Mouse (Mus musculus): ENCODE results near the gene Gstk1. TPM values are rescaled to one million over a fixed set of nuclear protein-coding genes. Genes with fewer than 3 reads are reported as not detected.

Gene Gstk1
- polyA plus RNA-seq, 1 experiment from 2014 or later, result 8.1 TPM

- Histone ChIP-seq H3K4me2 (no peak overlapping the region), H3K36me3 (replicated peaks) (peaks cover 92% of the 10 kb centered on the region), H3K4me1 (replicated peaks) (no peaks in the 10 kb centered on the region), H3K27ac (replicated peaks) (no peak overlapping the region), H3K9me3 (replicated peaks) (no peaks in the 10 kb centered on the region), H3K4me3 (replicated peaks) (no peak overlapping the region), H3K9ac (no peak overlapping the region), H3K27me3 (no peaks in the 10 kb centered on the region)
- ATAC-seq (ENCODE audit: insufficient read depth), result no peak
- WGBS (ENCODE audit: insufficient replicate concordance), result 68% methylated on average over 2 of the region's 2 CpGs
These were observed 30.4 kb downstream of the Gstk1 start for GRCm38 (mm10) chr6:42276151-42276550.

DNA sequence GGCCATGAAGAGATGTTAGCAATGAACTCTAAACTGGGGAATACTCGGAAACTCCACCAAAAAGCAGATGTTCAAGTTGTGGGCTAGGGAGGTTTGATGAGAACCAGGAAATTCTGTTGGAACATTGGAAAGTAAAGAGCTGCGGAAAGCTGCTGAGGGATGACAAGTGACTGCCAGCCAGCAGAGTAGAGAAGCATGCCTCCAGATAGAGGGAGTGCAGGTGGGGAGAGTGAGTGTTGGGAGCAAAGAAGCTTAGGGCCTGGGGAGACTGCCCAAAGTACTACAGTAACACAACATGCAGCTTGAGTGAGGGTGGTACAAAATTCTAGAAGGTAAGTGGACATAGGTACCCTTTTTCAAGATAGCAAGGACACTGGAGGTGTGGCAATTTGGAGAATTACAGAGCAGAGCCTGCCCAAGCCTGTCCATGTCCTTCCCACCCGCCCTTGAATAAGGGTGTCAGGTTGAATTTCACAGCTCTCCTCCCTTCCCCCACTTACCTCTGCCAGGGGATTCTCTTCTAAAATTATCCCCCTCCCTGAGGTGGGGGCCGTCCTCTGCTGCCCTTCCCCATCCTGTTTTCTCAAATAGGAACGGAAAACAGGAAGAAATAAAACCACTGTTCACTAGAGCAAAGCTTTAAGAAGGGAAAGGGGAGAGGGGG is 37.3 kb downstream of the Gstk1 start:
- Histone ChIP-seq H3K27me3 (no peaks in the 10 kb centered on the region), H3K4me2 (no peak overlapping the region), H3K4me1 (replicated peaks) (no peaks in the 10 kb centered on the region), H3K36me3 (replicated peaks) (peaks cover 58% of the 10 kb centered on the region), H3K9me3 (replicated peaks) (no peaks in the 10 kb centered on the region), H3K9ac (no peak overlapping the region), H3K27ac (replicated peaks) (no peak overlapping the region), H3K4me3 (replicated peaks) (no peak overlapping the region)
- no peak for ATAC-seq (ENCODE audit: insufficient read depth)
- 58% methylated on average over 5 of the region's 5 CpGs for whole genome bisulfite sequencing (ENCODE audit: insufficient replicate concordance)

GRCm38 (mm10) chr6:42286448-42286847 is 40.7 kb downstream of the Gstk1 start, which contains the start of gene Clcn1:
Gene Clcn1 (plus strand): TSS chr6:42286685.
- ATAC-seq (ENCODE audit: insufficient read depth), result no peak

DNA sequence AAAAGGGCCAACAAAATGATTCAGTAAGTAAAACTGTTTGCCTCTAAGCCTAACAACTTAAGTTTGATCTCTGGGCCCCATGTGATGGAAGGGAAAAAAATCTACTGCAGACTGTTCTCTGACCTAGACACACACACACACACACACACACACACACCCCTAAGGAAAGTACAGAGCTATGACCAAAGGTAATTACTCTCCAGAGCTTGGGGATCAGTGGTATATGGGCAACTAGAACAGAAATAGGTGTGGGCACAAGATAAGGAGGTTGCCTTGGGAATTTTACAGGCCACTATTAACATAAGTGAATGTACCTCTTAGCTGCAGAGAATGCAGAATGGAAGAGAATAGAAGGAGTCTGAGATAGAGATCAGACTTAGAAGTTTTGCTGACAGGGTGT is 41.8 kb downstream of the Gstk1 start:
- H3K4me1 ChIP-seq (replicated peaks), result no peaks in the 10 kb centered on the region
- H3K27me3 ChIP-seq, result no peaks in the 10 kb centered on the region
- no peak overlapping the region for H3K4me3 ChIP-seq (replicated peaks)
- H3K36me3 ChIP-seq (replicated peaks), result peaks cover 14% of the 10 kb centered on the region
- H3K27ac ChIP-seq (replicated peaks), result no peak overlapping the region
- H3K9ac ChIP-seq, result no peak overlapping the region
- ATAC-seq (ENCODE audit: insufficient read depth), result no peak
- no peaks in the 10 kb centered on the region for H3K9me3 ChIP-seq (replicated peaks)
- H3K4me2 ChIP-seq, result no peak overlapping the region

More at GRCm38 (mm10) chr6:42286448-42286847, 40.7 kb downstream of the Gstk1 start, which contains the start of gene Clcn1:
- Histone ChIP-seq H3K9me3 (replicated peaks) (no peaks in the 10 kb centered on the region), H3K27ac (replicated peaks) (no peak within 1 kb of the TSS), H3K4me3 (replicated peaks) (no peak within 1 kb of the TSS), H3K36me3 (replicated peaks) (peaks cover 25% of the 10 kb centered on the region), H3K4me1 (replicated peaks) (no peaks in the 10 kb centered on the region), H3K9ac (no peak within 1 kb of the TSS), H3K4me2 (no peak within 1 kb of the TSS), H3K27me3 (no peaks in the 10 kb centered on the region)
- 75% methylated on average over 4 of the region's 5 CpGs for WGBS (ENCODE audit: insufficient replicate concordance)

DNA sequence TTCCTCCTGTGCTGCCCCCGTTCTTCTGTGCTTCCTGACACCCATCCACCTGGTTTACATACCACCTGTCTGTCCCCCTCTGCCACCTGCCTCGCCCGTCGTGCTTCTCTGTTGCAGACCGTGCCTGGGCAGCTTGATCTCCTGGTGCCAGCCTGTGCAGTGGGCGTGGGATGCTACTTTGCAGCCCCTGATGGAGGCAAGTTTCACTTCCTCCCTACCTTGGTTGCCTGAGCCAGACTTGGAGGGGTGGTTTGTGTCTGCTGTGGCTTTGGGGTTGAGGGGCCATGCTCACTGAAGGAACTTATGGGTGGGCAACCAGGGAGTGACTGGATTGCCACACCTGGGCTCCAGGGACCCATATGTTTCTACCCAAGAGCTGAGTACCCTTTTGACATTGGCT is 47.6 kb downstream of the Gstk1 start:
- H3K9me3 ChIP-seq (replicated peaks), result no peaks in the 10 kb centered on the region
- no peak overlapping the region for H3K27ac ChIP-seq (replicated peaks)
- no peak for ATAC-seq (ENCODE audit: insufficient read depth)
- no peaks in the 10 kb centered on the region for H3K27me3 ChIP-seq
- H3K4me2 ChIP-seq, result no peak overlapping the region
- no peaks in the 10 kb centered on the region for H3K36me3 ChIP-seq (replicated peaks)
- H3K4me3 ChIP-seq (replicated peaks), result no peak overlapping the region
- H3K9ac ChIP-seq, result no peak overlapping the region
- H3K4me1 ChIP-seq (replicated peaks), result no peaks in the 10 kb centered on the region
- WGBS (ENCODE audit: insufficient replicate concordance), result 55% methylated on average over 6 of the region's 6 CpGs

DNA sequence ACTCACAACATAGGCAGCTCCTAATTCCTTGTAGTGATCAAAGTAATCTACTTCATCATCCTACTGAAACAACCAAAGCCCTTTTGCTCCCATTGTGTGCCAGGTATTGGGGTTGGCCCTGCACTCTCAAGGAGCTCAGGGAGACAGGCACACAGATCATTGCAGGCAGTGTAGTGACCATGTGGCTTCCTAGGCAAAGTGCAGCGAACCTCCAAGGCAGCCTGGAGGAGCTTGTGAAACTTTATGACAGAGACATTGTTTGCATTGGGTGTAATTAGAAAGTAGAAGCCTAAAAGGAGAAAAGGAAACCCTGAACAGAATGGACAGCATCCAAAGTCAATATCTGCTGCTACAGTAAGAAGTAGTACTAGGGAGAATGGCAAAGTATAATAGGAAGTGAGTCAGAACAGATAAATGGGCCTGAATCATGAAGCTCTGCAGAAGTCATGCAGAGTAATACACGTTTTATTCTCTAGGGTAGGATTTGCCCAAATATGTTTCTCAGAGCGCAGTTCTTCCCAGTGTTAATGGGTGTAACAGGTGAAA is 49.9 kb downstream of the Gstk1 start:
- no peak overlapping the region for H3K27ac ChIP-seq (replicated peaks)
- H3K9me3 ChIP-seq (replicated peaks), result no peaks in the 10 kb centered on the region
- H3K4me1 ChIP-seq (replicated peaks), result no peaks in the 10 kb centered on the region
- H3K4me3 ChIP-seq (replicated peaks), result no peak overlapping the region
- no peaks in the 10 kb centered on the region for H3K36me3 ChIP-seq (replicated peaks)
- ATAC-seq (ENCODE audit: insufficient read depth), result no peak
- 55% methylated on average over 3 of the region's 3 CpGs for WGBS (ENCODE audit: insufficient replicate concordance)
- H3K4me2 ChIP-seq, result no peak overlapping the region
- no peak overlapping the region for H3K9ac ChIP-seq
- no peaks in the 10 kb centered on the region for H3K27me3 ChIP-seq

DNA sequence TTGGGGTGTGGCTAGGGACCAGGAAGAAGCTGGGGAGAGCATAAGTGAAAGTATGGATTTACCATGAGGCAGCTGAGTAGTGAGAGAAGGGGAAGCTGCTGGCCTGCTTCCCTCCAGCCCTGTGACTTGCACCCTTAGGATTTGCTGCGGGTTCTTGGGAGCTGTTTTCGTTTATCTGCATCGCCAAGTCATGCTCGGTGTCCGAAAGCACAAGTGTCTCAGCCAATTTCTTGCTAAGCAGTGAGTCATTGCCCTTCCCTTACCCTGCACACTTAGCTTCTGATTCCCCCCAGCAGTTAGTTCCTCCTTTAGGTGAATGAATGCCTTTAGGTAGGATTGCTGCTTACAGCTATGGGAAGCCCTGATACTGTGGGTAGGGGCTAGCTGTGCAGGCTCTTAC is 53.6 kb downstream of the Gstk1 start:
- 22% methylated on average over 5 of the region's 5 CpGs for whole genome bisulfite sequencing (ENCODE audit: insufficient replicate concordance)

More for the DNA sequence above, 53.6 kb downstream of the Gstk1 start:
- Histone ChIP-seq H3K4me2 (no peak overlapping the region), H3K4me3 (replicated peaks) (no peak overlapping the region), H3K9ac (no peak overlapping the region), H3K4me1 (replicated peaks) (no peaks in the 10 kb centered on the region), H3K36me3 (replicated peaks) (no peaks in the 10 kb centered on the region), H3K27ac (replicated peaks) (no peak overlapping the region), H3K27me3 (no peaks in the 10 kb centered on the region), H3K9me3 (replicated peaks) (no peaks in the 10 kb centered on the region)
- no peak for ATAC-seq (ENCODE audit: insufficient read depth)

Other genes with a start within 250 kb of the Gstk1 start
- not detected in 2 replicates for gene Sva, start 207.5 kb upstream of the Gstk1 start, polyA plus RNA-seq (2015; fragmentation: Nextera tagmentation; extraction: Ambion mirVana)
- not detected in 2 replicates for gene Tas2r139, start 105.0 kb upstream of the Gstk1 start, polyA plus RNA-seq (2015; fragmentation: Nextera tagmentation; extraction: Ambion mirVana)
- not detected in 2 replicates for gene Tas2r144, start 30.6 kb upstream of the Gstk1 start, polyA plus RNA-seq (2015; fragmentation: Nextera tagmentation; extraction: Ambion mirVana)
- gene Tmem139, start 16.0 kb downstream of the Gstk1 start, polyA plus RNA-seq (2015; fragmentation: Nextera tagmentation; extraction: Ambion mirVana), result 0.07 TPM in 1 of 2 replicates, not detected in the other
- 24.6 and 25.0 TPM in 2 replicates for gene Casp2, start 19.1 kb downstream of the Gstk1 start, polyA plus RNA-seq (2015; fragmentation: Nextera tagmentation; extraction: Ambion mirVana)
- 0.05 and 0.07 TPM in 2 replicates for gene Clcn1, start 40.8 kb downstream of the Gstk1 start, polyA plus RNA-seq (2015; fragmentation: Nextera tagmentation; extraction: Ambion mirVana)
- not detected in 2 replicates for gene Fam131b, start 78.7 kb downstream of the Gstk1 start, polyA plus RNA-seq (2015; fragmentation: Nextera tagmentation; extraction: Ambion mirVana)
- gene Zyx, start 103.7 kb downstream of the Gstk1 start, polyA plus RNA-seq (2015; fragmentation: Nextera tagmentation; extraction: Ambion mirVana), result 39.7 and 41.9 TPM in 2 replicates
- 6.2 and 6.7 TPM in 2 replicates for gene Epha1, start 127.3 kb downstream of the Gstk1 start, polyA plus RNA-seq (2015; fragmentation: Nextera tagmentation; extraction: Ambion mirVana)
- gene Tas2r143, start 154.3 kb downstream of the Gstk1 start, polyA plus RNA-seq (2015; fragmentation: Nextera tagmentation; extraction: Ambion mirVana), result not detected in 2 replicates
- not detected in 2 replicates for gene Tas2r135, start 159.5 kb downstream of the Gstk1 start, polyA plus RNA-seq (2015; fragmentation: Nextera tagmentation; extraction: Ambion mirVana)
- gene Tas2r126, start 188.6 kb downstream of the Gstk1 start, polyA plus RNA-seq (2015; fragmentation: Nextera tagmentation; extraction: Ambion mirVana), result not detected in 2 replicates
- gene Olfr458, start 219.3 kb downstream of the Gstk1 start, polyA plus RNA-seq (2015; fragmentation: Nextera tagmentation; extraction: Ambion mirVana), result not detected in 2 replicates
- gene Olfr457, start 230.4 kb downstream of the Gstk1 start, polyA plus RNA-seq (2015; fragmentation: Nextera tagmentation; extraction: Ambion mirVana), result not detected in 2 replicates
- not detected in 2 replicates for gene Olfr456, start 241.3 kb downstream of the Gstk1 start, polyA plus RNA-seq (2015; fragmentation: Nextera tagmentation; extraction: Ambion mirVana)